Mouse (Mus musculus) neural tube, embryonic 15.5 days (tissue): ENCODE data around the gene Dalrd3. TPM values are rescaled to one million over a fixed set of nuclear protein-coding genes. Genes with fewer than 3 reads are reported as not detected.
"Not testable (repeated sequence)": the region's sequence is repeated elsewhere in the genome, so short reads cannot be mapped to it uniquely, and the experiment has no call there.

Experiments
- ATAC-seq: fragments of 200-750 bp; cut with Nextera tagmentation; 2 replicates; pipeline ENCODE4 v1.8.0; 2017; ENCODE audit warnings: mild to moderate bottlenecking, moderate TSS enrichment, moderate library complexity; ENCODE audit not compliant: low FRiP score
- H3K27ac ChIP-seq: fragments of 300-500 bp; sonication (generic); replicated peaks from 2 replicates; pipeline ENCODE4 v1.5.1; 2015; ENCODE audit warnings: mild to moderate bottlenecking, inconsistent platforms
- H3K27me3 ChIP-seq: fragments of 300-500 bp; sonication (generic); replicated peaks from 2 replicates; pipeline ENCODE4 v1.6.1; 2015; ENCODE audit warnings: inconsistent platforms
- H3K36me3 ChIP-seq: fragments of 300-500 bp; sonication (generic); 2 replicates; pipeline ENCODE4 v1.6.1; 2015; ENCODE audit warnings: inconsistent platforms
- H3K4me1 ChIP-seq: fragments of 300-500 bp; sonication (generic); 2 replicates; pipeline ENCODE4 v1.6.1; 2015; ENCODE audit warnings: inconsistent platforms
- H3K4me2 ChIP-seq: fragments of 300-500 bp; sonication (generic); 2 replicates; pipeline ENCODE4 v1.6.1; 2015; ENCODE audit warnings: inconsistent platforms, mild to moderate bottlenecking, moderate library complexity
- H3K4me3 ChIP-seq: fragments of 300-500 bp; sonication (generic); replicated peaks from 2 replicates; pipeline ENCODE4 v1.5.1; 2015; ENCODE audit warnings: mild to moderate bottlenecking, inconsistent platforms
- H3K9ac ChIP-seq: fragments of 300-500 bp; sonication (generic); replicated peaks from 2 replicates; pipeline ENCODE4 v1.6.1; 2015; ENCODE audit warnings: mild to moderate bottlenecking, inconsistent platforms
- H3K9me3 ChIP-seq: fragments of 300-500 bp; sonication (generic); replicated peaks from 2 replicates; pipeline ENCODE4 v1.6.1; 2016; ENCODE audit warnings: inconsistent platforms
- WGBS: fragments of 180-500 bp; shearing (Covaris S2); methylation state at CpG from one replicate; pipeline ENCODE4 v1.1.7; 2015; ENCODE audit warnings: mixed read lengths; 5-methylcytosine and 5-hydroxymethylcytosine counted together
- microRNA counts: library from miRNA; unstranded; fragments of <30 nt; microRNA quantifications from one replicate; lab custom pipeline; 2016
- microRNA-seq: library from miRNA; unstranded; fragments of <30 nt; microRNA quantifications from one replicate; pipeline ENCODE4, GENCODE M21; 2017
- polyA plus RNA-seq: library from polyadenylated mRNA; unstranded; fragments of >200 nt; fragmentation: Nextera tagmentation; extraction: Ambion mirVana; gene quantifications from 2 replicates; pipeline ENCODE4 v1.2.1, GENCODE M21; 2015

Dalrd3 gene
- polyA plus RNA-seq, 1 experiment from 2014 or later = 285 TPM

DNA sequence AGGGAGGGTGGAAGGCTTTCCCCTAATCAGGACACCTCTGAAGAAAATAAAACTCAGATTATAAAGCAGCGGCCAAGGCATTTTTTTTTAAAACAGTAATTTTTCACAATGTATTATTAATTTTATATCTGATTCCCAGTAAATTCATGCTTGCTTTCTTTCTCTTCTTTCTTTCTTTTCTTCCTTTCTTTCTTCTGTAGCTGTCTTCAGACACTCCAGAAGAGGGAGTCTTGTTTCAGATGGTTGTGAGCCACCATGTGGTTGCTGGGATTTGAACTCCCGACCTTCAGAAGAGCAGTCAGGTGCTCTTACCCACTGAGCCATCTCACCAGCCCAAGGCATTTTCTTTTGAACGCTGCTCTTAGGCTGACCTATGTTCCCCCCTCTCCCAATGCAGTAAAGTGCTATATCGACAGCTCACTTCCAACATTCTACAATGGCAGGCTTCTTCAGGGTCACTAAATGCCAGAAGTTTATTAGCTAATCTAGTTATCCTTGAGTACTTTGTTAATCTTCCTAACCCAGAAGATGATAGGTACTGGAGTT lies 29.4 kb downstream of the Dalrd3 start:
- WGBS = 82% methylated on average over 4 of the region's 4 CpGs

GRCm38 (mm10) chr9:108600011-108600410 lies 30.3 kb downstream of the Dalrd3 start:
- Histone ChIP-seq H3K4me3 (no peak overlapping the region), H3K27ac (no peak overlapping the region), H3K4me2 (no peak overlapping the region), H3K9ac (no peak overlapping the region), H3K36me3 (peaks cover 29% of the 10 kb centered on the region), H3K9me3 (no peaks in the 10 kb centered on the region), H3K4me1 (peaks cover 20% of the 10 kb centered on the region), H3K27me3 (no peaks in the 10 kb centered on the region)
- ATAC-seq = no peak
- 55% methylated on average over 2 of the region's 2 CpGs for WGBS

More for the DNA sequence above, 29.4 kb downstream of the Dalrd3 start:
- no peaks in the 10 kb centered on the region for H3K9me3 ChIP-seq
- no peak for ATAC-seq
- H3K4me2 ChIP-seq = no peak overlapping the region
- H3K27me3 ChIP-seq = no peaks in the 10 kb centered on the region
- peaks cover 20% of the 10 kb centered on the region for H3K4me1 ChIP-seq
- H3K4me3 ChIP-seq = no peak overlapping the region
- H3K36me3 ChIP-seq = peaks cover 20% of the 10 kb centered on the region
- no peak overlapping the region for H3K9ac ChIP-seq
- no peak overlapping the region for H3K27ac ChIP-seq

GRCm38 (mm10) chr9:108601986-108602385 lies 32.3 kb downstream of the Dalrd3 start:
- 88% methylated on average over 4 of the region's 4 CpGs for WGBS
- H3K9ac ChIP-seq = no peak overlapping the region
- H3K36me3 ChIP-seq = peaks cover 47% of the 10 kb centered on the region
- no peak for ATAC-seq
- no peak overlapping the region for H3K27ac ChIP-seq
- no peaks in the 10 kb centered on the region for H3K9me3 ChIP-seq
- H3K4me2 ChIP-seq = no peak overlapping the region
- no peaks in the 10 kb centered on the region for H3K27me3 ChIP-seq
- peaks cover 8% of the 10 kb centered on the region for H3K4me1 ChIP-seq
- H3K4me3 ChIP-seq = no peak overlapping the region

GRCm38 (mm10) chr9:108607929-108608328 lies 38.2 kb downstream of the Dalrd3 start:
- H3K4me2 ChIP-seq, H3K4me1 ChIP-seq, ATAC-seq, H3K9ac ChIP-seq, H3K27ac ChIP-seq, H3K27me3 ChIP-seq, H3K9me3 ChIP-seq, H3K4me3 ChIP-seq: not testable (repeated sequence)
- 91% methylated on average over 5 of the region's 5 CpGs for WGBS
- peaks cover 96% of the 10 kb centered on the region for H3K36me3 ChIP-seq

DNA sequence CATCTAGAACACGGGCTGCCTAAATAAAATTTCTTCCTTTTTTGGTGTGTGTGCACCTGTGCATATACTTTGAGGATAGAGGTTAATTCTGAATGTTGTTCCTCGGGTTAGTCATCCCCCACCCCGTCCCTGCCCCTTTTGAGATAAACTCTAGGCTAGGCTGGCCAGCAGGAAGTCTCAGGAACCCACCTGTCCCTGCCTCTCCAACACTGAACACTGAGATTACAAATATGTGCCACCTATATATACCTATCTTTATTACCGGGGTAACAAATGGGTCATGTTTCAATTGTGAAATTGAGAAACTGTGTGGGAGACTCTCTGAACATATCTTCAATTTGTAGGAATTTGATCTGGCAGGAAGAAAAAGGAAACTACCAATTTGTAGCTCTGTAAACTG lies 39.2 kb downstream of the Dalrd3 start:
- Histone ChIP-seq H3K27ac (no peak overlapping the region), H3K9me3 (no peaks in the 10 kb centered on the region), H3K4me2 (no peak overlapping the region), H3K27me3 (no peaks in the 10 kb centered on the region), H3K36me3 (peaks cover 96% of the 10 kb centered on the region), H3K4me3 (no peak overlapping the region), H3K4me1 (no peaks in the 10 kb centered on the region), H3K9ac (no peak overlapping the region)
- 98% methylated on average over 4 of the region's 4 CpGs for WGBS
- no peak for ATAC-seq

GRCm38 (mm10) chr9:108611488-108611887 lies 41.8 kb downstream of the Dalrd3 start:
- Histone ChIP-seq H3K36me3 (peaks cover 87% of the 10 kb centered on the region), H3K4me1 (no peaks in the 10 kb centered on the region), H3K27ac (no peak overlapping the region), H3K9me3 (no peaks in the 10 kb centered on the region), H3K4me2 (no peak overlapping the region), H3K4me3 (no peak overlapping the region), H3K27me3 (no peaks in the 10 kb centered on the region), H3K9ac (no peak overlapping the region)
- 96% methylated on average over 10 of the region's 10 CpGs for WGBS
- no peak for ATAC-seq

- no peak for ATAC-seq
- Histone ChIP-seq H3K27me3 (no peaks in the 10 kb centered on the region), H3K36me3 (peaks cover 60% of the 10 kb centered on the region), H3K9ac (no peak overlapping the region), H3K9me3 (no peaks in the 10 kb centered on the region), H3K27ac (no peak overlapping the region), H3K4me3 (no peak overlapping the region), H3K4me1 (no peaks in the 10 kb centered on the region), H3K4me2 (no peak overlapping the region)
- 90% methylated on average over 1 of the region's 1 CpGs for WGBS
Measured at GRCm38 (mm10) chr9:108617301-108617700, 47.6 kb downstream of the Dalrd3 start.

MicroRNAs within 50 kb of the gene (microRNA counts, 519-probe panel; counts per million panel counts)
- 2,728 counts per million, percentile 64 among the panel's probes with 10 or more counts for microRNA mmu-miR-191 (lab: Ali Mortazavi, UCI)
- 2,516 counts per million, percentile 58 among the panel's probes with 10 or more counts for microRNA mmu-miR-425 (lab: Ali Mortazavi, UCI)

Small RNA genes within 50 kb of the gene (microRNA-seq; reads per million reads assigned to microRNA genes)
- not detected for gene Gm24083
- gene Mir191 = not detected
- 700 reads per million, percentile 76 among the genes with 10 or more reads in this experiment for gene Mir425

Other genes with a start within 250 kb of the Dalrd3 start
- 460 and 559 TPM in 2 replicates for gene Gpx1, start 231.0 kb upstream of the Dalrd3 start, polyA plus RNA-seq
- gene Usp4, start 222.0 kb upstream of the Dalrd3 start, polyA plus RNA-seq = 110 and 111 TPM in 2 replicates
- gene 1700102P08Rik, start 177.1 kb upstream of the Dalrd3 start, polyA plus RNA-seq = 1.1 and 1.3 TPM in 2 replicates
- 1.3 and 1.7 TPM in 2 replicates for gene Ccdc36, start 141.4 kb upstream of the Dalrd3 start, polyA plus RNA-seq
- not detected in 2 replicates for gene BC048562, start 133.4 kb upstream of the Dalrd3 start, polyA plus RNA-seq
- gene Ccdc71, start 109.4 kb upstream of the Dalrd3 start, polyA plus RNA-seq = 53.7 and 64.4 TPM in 2 replicates
- 58.4 and 59.8 TPM in 2 replicates for gene Klhdc8b, start 108.3 kb upstream of the Dalrd3 start, polyA plus RNA-seq
- gene Lamb2, start 90.2 kb upstream of the Dalrd3 start, polyA plus RNA-seq = 17.5 and 18.8 TPM in 2 replicates
- gene Usp19, start 79.3 kb upstream of the Dalrd3 start, polyA plus RNA-seq = 66.1 and 68.0 TPM in 2 replicates
- gene Qars, start 62.2 kb upstream of the Dalrd3 start, polyA plus RNA-seq = 58.1 and 78.1 TPM in 2 replicates
- gene Qrich1, start 53.1 kb upstream of the Dalrd3 start, polyA plus RNA-seq = 111 and 114 TPM in 2 replicates
- gene Impdh2, start 9.6 kb upstream of the Dalrd3 start, polyA plus RNA-seq = 105 and 130 TPM in 2 replicates
- 75.0 and 78.2 TPM in 2 replicates for gene Ndufaf3, start 2.5 kb upstream of the Dalrd3 start, polyA plus RNA-seq
- gene Wdr6, start 8.9 kb downstream of the Dalrd3 start, polyA plus RNA-seq = 247 and 279 TPM in 2 replicates
- 36.4 and 44.2 TPM in 2 replicates for gene P4htm, start 27.8 kb downstream of the Dalrd3 start, polyA plus RNA-seq
- 44.4 and 47.3 TPM in 2 replicates for gene Arih2, start 79.5 kb downstream of the Dalrd3 start, polyA plus RNA-seq
- 41.4 and 49.4 TPM in 2 replicates for gene Slc25a20, start 92.2 kb downstream of the Dalrd3 start, polyA plus RNA-seq
- 50.6 and 59.5 TPM in 2 replicates for gene Prkar2a, start 119.4 kb downstream of the Dalrd3 start, polyA plus RNA-seq
- gene Ip6k2, start 213.9 kb downstream of the Dalrd3 start, polyA plus RNA-seq = 187 and 210 TPM in 2 replicates
- gene Nckipsd, start 238.5 kb downstream of the Dalrd3 start, polyA plus RNA-seq = 33.3 and 40.0 TPM in 2 replicates